Mouse (Mus musculus): Measurements from ENCODE around the gene Ecm1.

- TF ChIP-seq POLR2A (IDR thresholded peaks at IDR 0.05; ENCODE audit: low read depth, low read length) (no peak), CTCF (IDR thresholded peaks at IDR 0.05; ENCODE audit: extremely low read depth, insufficient read depth, insufficient read length, insufficient replicate concordance) (no peak)
Measured at GRCm38 (mm10) chr3:95694808-95695703, 44.3 kb downstream of the Ecm1 start.

All from spleen, adult 2 months (tissue).